Mouse (Mus musculus) liver, embryonic 14.5 days (tissue): Measurements from ENCODE around the gene Gm45140. TPM values are rescaled to one million over a fixed set of nuclear protein-coding genes. Genes with fewer than 3 reads are reported as not detected.

Source experiments
- ATAC-seq: fragments of 200-750 bp; cut with Nextera tagmentation; 2 replicates; pipeline ENCODE4 v1.8.0; 2017; ENCODE audit warnings: moderate number of reproducible peaks, mild to moderate bottlenecking, moderate library complexity; ENCODE audit not compliant: insufficient read depth
- DNase-seq, 3 experiments: peaks; one replicate each; pipeline ENCODE4 v3.0.0-alpha.2; 2012 to 2013; ENCODE audit warnings: low read depth in 3 of 3, low spot score in 3 of 3
- H3K27ac ChIP-seq: fragments of 300-500 bp; sonication (generic); 2 replicates; pipeline ENCODE4 v1.5.1; 2014; ENCODE audit warnings: moderate library complexity, mild to moderate bottlenecking, control low read depth, inconsistent platforms
- H3K27me3 ChIP-seq: fragments of 300-500 bp; sonication (generic); 2 replicates; pipeline ENCODE4 v1.6.1; 2014; ENCODE audit warnings: mild to moderate bottlenecking, low read length, moderate library complexity; ENCODE audit not compliant: control insufficient read depth, insufficient read depth
- H3K36me3 ChIP-seq: fragments of 300-500 bp; sonication (generic); replicated peaks from 2 replicates; pipeline ENCODE4 v1.6.1; 2014; ENCODE audit warnings: low read depth; ENCODE audit not compliant: control insufficient read depth, insufficient read depth
- H3K4me1 ChIP-seq, 2 experiments: fragments of 200-500 bp in 1 of 2; fragments of 300-500 bp in 1 of 2; sonication (generic) in 1 of 2; replicated peaks; 2 replicates each; pipeline ENCODE4 v1.6.1; 2012 to 2014; ENCODE audit warnings: antibody characterized with exemption in 1 of 2, inconsistent platforms in 1 of 2, low read length in 1 of 2; ENCODE audit not compliant: control insufficient read depth in 2 of 2, insufficient read depth in 2 of 2
- H3K4me2 ChIP-seq: fragments of 300-500 bp; sonication (generic); 2 replicates; pipeline ENCODE4 v1.6.1; 2014; ENCODE audit warnings: low read depth, mild to moderate bottlenecking, control low read depth, moderate library complexity
- H3K4me3 ChIP-seq, 2 experiments: fragments of 200-500 bp in 1 of 2; fragments of 300-500 bp in 1 of 2; sonication (generic) in 1 of 2; 2 replicates each; pipeline ENCODE4 v1.5.1; 2012 to 2014; ENCODE audit warnings: low read depth in 2 of 2, low read length in 2 of 2, mild to moderate bottlenecking in 2 of 2, control low read depth in 1 of 2, inconsistent platforms in 1 of 2, moderate library complexity in 1 of 2; ENCODE audit not compliant: insufficient read depth in 1 of 2
- H3K9ac ChIP-seq: fragments of 300-500 bp; sonication (generic); replicated peaks from 2 replicates; pipeline ENCODE4 v1.6.1; 2014; ENCODE audit warnings: mild to moderate bottlenecking, control low read depth, moderate library complexity
- H3K9me3 ChIP-seq: fragments of 300-500 bp; sonication (generic); 2 replicates; pipeline ENCODE4 v1.6.1; 2016; ENCODE audit warnings: low read length, mixed read lengths; ENCODE audit not compliant: control insufficient read depth
- CTCF ChIP-seq: IDR thresholded peaks from 2 replicates; pipeline ENCODE4 v1.5.1; 2016; ENCODE audit warnings: antibody characterized with exemption, low read depth, control low read depth
- EP300 ChIP-seq: IDR thresholded peaks from 2 replicates; pipeline ENCODE4 v1.6.1; 2016; ENCODE audit warnings: antibody characterized with exemption, low read depth
- WGBS: fragments of 180-500 bp; shearing (Covaris S2); extraction: QIAGEN DNeasy Blood & Tissue Kit; methylation state at CpG from one replicate; pipeline ENCODE4 v1.1.7; 2014; ENCODE audit not compliant: insufficient replicate concordance; 5-methylcytosine and 5-hydroxymethylcytosine counted together
- polyA plus RNA-seq, 2 experiments: library from polyadenylated mRNA; depleted of rRNA in 1 of 2; stranded (reverse) in 1 of 2; unstranded in 1 of 2; fragments of >200 nt; fragmentation: Nextera tagmentation in 1 of 2; extraction: Ambion mirVana in 1 of 2; gene quantifications; 2 replicates each; pipeline versions ENCODE4 v1.2.1 to v1.2.3; 2012 to 2014

The Gm45140 gene
- polyA plus RNA-seq (2012; rRNA removed) (0.28 and 3.2 TPM in 2 replicates), polyA plus RNA-seq (2014; fragmentation: Nextera tagmentation; extraction: Ambion mirVana) (3.6 and 3.7 TPM in 2 replicates)

DNA sequence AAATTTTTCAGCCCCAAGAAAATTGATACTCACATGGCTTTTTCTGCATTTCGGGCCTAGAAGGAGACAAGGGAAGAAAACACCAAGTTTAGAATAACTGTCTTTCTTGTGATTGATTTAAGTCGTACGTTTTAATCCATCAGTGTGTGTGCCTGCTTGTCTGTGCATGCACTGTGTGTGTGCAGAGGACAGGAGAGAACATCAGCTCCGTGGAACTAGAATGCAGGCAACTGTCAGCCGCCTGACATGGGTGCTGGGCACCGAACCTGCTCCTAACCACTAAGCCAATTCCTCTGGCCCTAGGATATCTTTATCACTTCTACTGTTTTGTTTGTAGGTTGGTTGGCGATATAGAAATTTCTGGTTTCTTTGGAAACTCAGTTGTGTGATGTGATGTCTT, at the start of gene Gm45140:
Gm45140 (minus strand) TSS at position 101 of the 400 bp plus-strand sequence.
- DNase-seq (no peak), ATAC-seq (no peak)
- H3K27ac ChIP-seq = no peak within 1 kb of the TSS
- no peak within 1 kb of the TSS for H3K4me2 ChIP-seq
- H3K9me3 ChIP-seq = no peaks in the 10 kb centered on the region
- H3K9ac ChIP-seq = no peak within 1 kb of the TSS; the same call in 1 of the 2 replicates
- TF ChIP-seq CTCF = no peak
- no peak for TF ChIP-seq EP300
- peaks cover 11% of the 10 kb centered on the region for H3K36me3 ChIP-seq
- no peaks in the 10 kb centered on the region for H3K27me3 ChIP-seq
- no peak within 1 kb of the TSS for H3K4me3 ChIP-seq
- 81% methylated on average over 7 of the region's 7 CpGs for WGBS
- peaks cover 10% of the 10 kb centered on the region in 2 experiments for H3K4me1 ChIP-seq

DNA sequence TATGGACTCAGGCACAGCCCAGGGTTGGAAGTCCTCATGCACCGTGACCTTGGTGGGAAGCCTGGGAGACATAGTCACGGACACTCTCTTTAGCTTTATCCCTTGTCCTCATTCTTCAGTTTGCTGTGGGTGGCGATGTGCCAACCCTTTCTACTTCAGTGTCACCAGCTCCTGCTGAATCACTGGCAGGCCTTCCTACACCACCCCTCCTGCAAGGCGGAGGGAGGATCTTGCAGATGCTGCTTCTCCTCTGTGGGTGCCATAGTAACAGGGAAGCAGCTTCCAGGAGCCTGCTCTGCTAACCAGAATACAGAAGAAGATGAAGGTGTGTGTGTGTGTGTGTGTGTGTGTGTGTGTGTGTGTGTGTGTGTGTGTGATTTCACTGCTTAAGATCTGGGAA, 47.2 kb upstream of the Gm45140 start:
- no peak for DNase-seq
- no peak for ATAC-seq
- 58% methylated on average over 4 of the region's 4 CpGs for WGBS

DNA sequence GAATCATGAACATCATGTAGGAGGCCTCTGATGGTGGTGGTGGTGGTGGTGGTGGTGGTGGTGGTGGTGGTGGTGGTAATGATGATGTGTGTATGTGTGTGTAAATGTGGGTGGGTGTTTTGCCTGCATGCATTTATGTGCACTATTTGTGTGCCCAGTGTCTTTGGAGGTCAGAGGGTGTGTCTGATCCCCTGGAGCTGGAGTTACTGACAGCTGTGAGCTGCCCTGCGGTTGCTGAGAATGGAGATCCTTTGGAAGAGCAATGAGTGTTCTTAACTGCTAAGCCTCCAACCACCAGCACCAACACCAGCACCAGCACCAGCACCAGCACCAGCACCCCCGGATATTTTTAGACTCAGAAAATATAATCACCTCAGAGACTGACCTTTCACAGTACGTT, 46.6 kb upstream of the Gm45140 start:
- 69% methylated on average over 3 of the region's 3 CpGs for WGBS
- Histone ChIP-seq H3K4me3 (no peak overlapping the region), H3K4me2 (no peak overlapping the region), H3K4me1 (peaks cover 0 to 17% of the 10 kb centered on the region in 2 experiments; a peak in 2 of 4 replicates), H3K36me3 (no peaks in the 10 kb centered on the region), H3K9ac (no peak overlapping the region), H3K27ac (no peak overlapping the region), H3K9me3 (no peaks in the 10 kb centered on the region), H3K27me3 (no peaks in the 10 kb centered on the region)
- ATAC-seq = no peak
- DNase-seq = no peak
- TF ChIP-seq EP300 = no peak
- TF ChIP-seq CTCF = no peak

More for the DNA sequence above, 47.2 kb upstream of the Gm45140 start:
- Histone ChIP-seq H3K4me1 (peaks cover 0 to 19% of the 10 kb centered on the region in 2 experiments; a peak in 2 of 4 replicates), H3K27me3 (no peaks in the 10 kb centered on the region), H3K9ac (no peak overlapping the region), H3K9me3 (no peaks in the 10 kb centered on the region), H3K36me3 (no peaks in the 10 kb centered on the region), H3K27ac (no peak overlapping the region), H3K4me2 (no peak overlapping the region), H3K4me3 (no peak overlapping the region)
- no peak for TF ChIP-seq CTCF
- TF ChIP-seq EP300 = no peak

DNA sequence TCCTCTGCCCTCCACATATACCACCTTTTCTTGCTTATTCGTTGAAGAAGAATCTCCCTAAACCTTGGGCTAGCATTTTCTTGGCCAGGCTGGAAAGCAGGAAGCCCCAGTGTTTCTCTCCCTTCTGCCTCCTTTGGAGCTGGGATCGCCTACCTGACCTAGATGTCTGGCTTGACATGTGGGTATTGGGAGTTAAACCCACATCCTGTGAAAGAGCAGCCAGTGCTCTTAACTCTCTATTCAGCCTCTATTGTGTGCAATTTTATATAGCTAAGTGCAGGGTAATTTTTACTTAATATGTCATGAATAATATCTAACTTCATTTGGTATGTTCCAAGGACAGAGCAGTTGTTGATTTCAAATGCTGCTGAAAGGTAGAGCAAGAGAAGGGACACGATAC, 44.0 kb upstream of the Gm45140 start:
- no peaks in the 10 kb centered on the region for H3K27me3 ChIP-seq
- no peak overlapping the region for H3K27ac ChIP-seq
- H3K9me3 ChIP-seq = no peaks in the 10 kb centered on the region
- no peaks in the 10 kb centered on the region for H3K36me3 ChIP-seq
- H3K4me2 ChIP-seq = no peak overlapping the region
- H3K4me1 ChIP-seq = peaks cover 0 to 24% of the 10 kb centered on the region in 2 experiments; a peak in 3 of 4 replicates
- DNase-seq = no peak
- no peak overlapping the region for H3K9ac ChIP-seq
- 39% methylated on average over 3 of the region's 3 CpGs for WGBS
- no peak overlapping the region for H3K4me3 ChIP-seq
- no peak for TF ChIP-seq EP300
- TF ChIP-seq CTCF = no peak
- no peak for ATAC-seq

DNA sequence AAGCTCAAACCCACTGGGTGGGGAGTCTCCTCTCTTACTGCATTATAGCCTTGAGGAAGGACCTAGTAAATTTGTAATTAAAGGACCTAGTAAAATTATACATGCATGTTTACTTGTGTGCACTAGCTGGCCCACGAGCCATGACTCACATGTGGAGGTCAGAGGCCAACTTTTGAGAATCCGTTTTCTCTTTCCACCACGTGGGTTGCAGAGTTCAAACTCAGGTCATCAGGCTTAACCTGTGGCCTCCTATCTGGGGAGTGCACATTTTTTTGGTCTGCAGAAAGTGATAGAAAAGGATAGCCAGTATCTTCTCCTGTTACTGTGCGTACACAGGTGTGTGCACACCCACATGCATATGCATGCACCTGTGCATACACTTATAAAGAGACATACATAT, 43.4 kb upstream of the Gm45140 start:
- no peaks in the 10 kb centered on the region for H3K27me3 ChIP-seq
- TF ChIP-seq CTCF = no peak
- no peak for TF ChIP-seq EP300
- DNase-seq = no peak
- H3K4me2 ChIP-seq = no peak overlapping the region
- no peaks in the 10 kb centered on the region for H3K9me3 ChIP-seq
- WGBS = 29% methylated on average over 4 of the region's 4 CpGs
- H3K36me3 ChIP-seq = no peaks in the 10 kb centered on the region
- H3K4me1 ChIP-seq = peaks cover 0 to 24% of the 10 kb centered on the region in 2 experiments; a peak in 3 of 4 replicates
- no peak overlapping the region for H3K27ac ChIP-seq
- H3K4me3 ChIP-seq = no peak overlapping the region
- ATAC-seq = peak; percentile 43; the same call in 1 of the 2 replicates
- no peak overlapping the region for H3K9ac ChIP-seq
